Mouse (Mus musculus): ENCODE measurements around the gene Tent5c. TPM values are rescaled to one million over a fixed set of nuclear protein-coding genes. Genes with fewer than 3 reads are reported as not detected.
A peak's percentile ranks its signal among the peaks of the same experiment; 100 is the strongest.

The Tent5c gene
- polyA plus RNA-seq, 1 experiment from 2014 or later = 132 TPM

GRCm38 (mm10) chr3:100495456-100495855, 6.3 kb upstream of the Tent5c start:
- H3K4me1 ChIP-seq (ENCODE audit: control insufficient read depth, low read depth, low read length) = peaks cover 3% of the 10 kb centered on the region
- ATAC-seq (ENCODE audit: low read depth) = peak; percentile 60
- WGBS (ENCODE audit: insufficient replicate concordance) = 72% methylated on average over 16 of the region's 16 CpGs
- H3K36me3 ChIP-seq (ENCODE audit: control insufficient read depth, insufficient read depth) = no peaks in the 10 kb centered on the region
- H3K9me3 ChIP-seq (replicated peaks; ENCODE audit: control insufficient read depth, low read length) = no peaks in the 10 kb centered on the region
- no peak overlapping the region for H3K4me2 ChIP-seq (ENCODE audit: low read depth, low read length)
- no peaks in the 10 kb centered on the region for H3K27me3 ChIP-seq (ENCODE audit: control insufficient read depth, insufficient read depth, low read depth, low read length)
- no peak overlapping the region for H3K4me3 ChIP-seq (ENCODE audit: low read depth, low read length)
- no peak overlapping the region for H3K27ac ChIP-seq (ENCODE audit: low read length)
- H3K9ac ChIP-seq (ENCODE audit: low read depth, low read length) = no peak overlapping the region

GRCm38 (mm10) chr3:100494912-100495311, 5.8 kb upstream of the Tent5c start:
- Histone ChIP-seq H3K4me2 (ENCODE audit: low read depth, low read length) (no peak overlapping the region), H3K27me3 (ENCODE audit: control insufficient read depth, insufficient read depth, low read depth, low read length) (no peaks in the 10 kb centered on the region), H3K36me3 (ENCODE audit: control insufficient read depth, insufficient read depth) (no peaks in the 10 kb centered on the region), H3K9me3 (replicated peaks; ENCODE audit: control insufficient read depth, low read length) (no peaks in the 10 kb centered on the region), H3K4me3 (ENCODE audit: low read depth, low read length) (no peak overlapping the region), H3K4me1 (ENCODE audit: control insufficient read depth, low read depth, low read length) (peaks cover 8% of the 10 kb centered on the region), H3K9ac (ENCODE audit: low read depth, low read length) (no peak overlapping the region), H3K27ac (ENCODE audit: low read length) (no peak overlapping the region)
- no peak for ATAC-seq (ENCODE audit: low read depth)
- WGBS (ENCODE audit: insufficient replicate concordance) = 66% methylated on average over 5 of the region's 5 CpGs

GRCm38 (mm10) chr3:100490010-100490300, 831 bp upstream of the Tent5c start:
- H3K27me3 ChIP-seq (ENCODE audit: control insufficient read depth, insufficient read depth, low read depth, low read length) = peaks cover 4% of the 10 kb centered on the region
- peak overlapping the region; percentile 78 for H3K9ac ChIP-seq (ENCODE audit: low read depth, low read length)
- peak overlapping the region; percentile 94 for H3K4me3 ChIP-seq (ENCODE audit: low read depth, low read length)
- no peaks in the 10 kb centered on the region for H3K36me3 ChIP-seq (ENCODE audit: control insufficient read depth, insufficient read depth)
- no peak for ATAC-seq (ENCODE audit: low read depth)
- H3K27ac ChIP-seq (ENCODE audit: low read length) = no peak overlapping the region
- H3K4me1 ChIP-seq (ENCODE audit: control insufficient read depth, low read depth, low read length) = peaks cover 24% of the 10 kb centered on the region
- peak overlapping the region; percentile 84 for H3K4me2 ChIP-seq (ENCODE audit: low read depth, low read length)
- no peaks in the 10 kb centered on the region for H3K9me3 ChIP-seq (replicated peaks; ENCODE audit: control insufficient read depth, low read length)
- WGBS (ENCODE audit: insufficient replicate concordance) = 22% methylated on average over 4 of the region's 4 CpGs

- Histone ChIP-seq H3K27me3 (ENCODE audit: control insufficient read depth, insufficient read depth, low read depth, low read length) (peaks cover 4% of the 10 kb centered on the region), H3K36me3 (ENCODE audit: control insufficient read depth, insufficient read depth) (no peaks in the 10 kb centered on the region), H3K4me1 (ENCODE audit: control insufficient read depth, low read depth, low read length) (peaks cover 35% of the 10 kb centered on the region), H3K4me3 (ENCODE audit: low read depth, low read length) (peak overlapping the region; percentile 94), H3K9ac (ENCODE audit: low read depth, low read length) (peak overlapping the region; percentile 98), H3K9me3 (replicated peaks; ENCODE audit: control insufficient read depth, low read length) (no peaks in the 10 kb centered on the region), H3K4me2 (ENCODE audit: low read depth, low read length) (peak overlapping the region; percentile 86), H3K27ac (ENCODE audit: low read length) (peak overlapping the region; percentile 97)
- WGBS (ENCODE audit: insufficient replicate concordance) = under 1% methylated on average over 65 of the region's 66 CpGs
- ATAC-seq (ENCODE audit: low read depth) = peak; percentile 12
These were observed 632 bp downstream of the Tent5c start for GRCm38 (mm10) chr3:100488251-100489132.

- H3K27me3 ChIP-seq (ENCODE audit: control insufficient read depth, insufficient read depth, low read depth, low read length) = peaks cover 4% of the 10 kb centered on the region
- ATAC-seq (ENCODE audit: low read depth) = no peak
- peak overlapping the region; percentile 94 for H3K4me3 ChIP-seq (ENCODE audit: low read depth, low read length)
- H3K4me2 ChIP-seq (ENCODE audit: low read depth, low read length) = peak overlapping the region; percentile 86
- H3K9me3 ChIP-seq (replicated peaks; ENCODE audit: control insufficient read depth, low read length) = no peaks in the 10 kb centered on the region
- peak overlapping the region; percentile 97 for H3K27ac ChIP-seq (ENCODE audit: low read length)
- peak overlapping the region; percentile 98 for H3K9ac ChIP-seq (ENCODE audit: low read depth, low read length)
- no peaks in the 10 kb centered on the region for H3K36me3 ChIP-seq (ENCODE audit: control insufficient read depth, insufficient read depth)
- WGBS (ENCODE audit: insufficient replicate concordance) = 60% methylated on average over 2 of the region's 2 CpGs
- peaks cover 38% of the 10 kb centered on the region for H3K4me1 ChIP-seq (ENCODE audit: control insufficient read depth, low read depth, low read length)
These were observed 2.1 kb downstream of the Tent5c start for GRCm38 (mm10) chr3:100487046-100487445.

- Histone ChIP-seq H3K9me3 (replicated peaks; ENCODE audit: control insufficient read depth, low read length) (no peaks in the 10 kb centered on the region), H3K36me3 (ENCODE audit: control insufficient read depth, insufficient read depth) (no peaks in the 10 kb centered on the region), H3K27ac (ENCODE audit: low read length) (peak overlapping the region; percentile 97), H3K4me3 (ENCODE audit: low read depth, low read length) (peak overlapping the region; percentile 94), H3K9ac (ENCODE audit: low read depth, low read length) (peak overlapping the region; percentile 98), H3K4me2 (ENCODE audit: low read depth, low read length) (peak overlapping the region; percentile 86), H3K4me1 (ENCODE audit: control insufficient read depth, low read depth, low read length) (peaks cover 50% of the 10 kb centered on the region), H3K27me3 (ENCODE audit: control insufficient read depth, insufficient read depth, low read depth, low read length) (peaks cover 4% of the 10 kb centered on the region)
- ATAC-seq (ENCODE audit: low read depth) = no peak
- WGBS (ENCODE audit: insufficient replicate concordance) = 54% methylated on average over 11 of the region's 11 CpGs
These were observed 3.6 kb downstream of the Tent5c start for GRCm38 (mm10) chr3:100485390-100486132.

GRCm38 (mm10) chr3:100482971-100483610, 6.0 kb downstream of the Tent5c start:
- H3K4me2 ChIP-seq (ENCODE audit: low read depth, low read length) = peak overlapping the region; percentile 86
- WGBS (ENCODE audit: insufficient replicate concordance) = 22% methylated on average over 5 of the region's 5 CpGs
- peak; percentile 88 for ATAC-seq (ENCODE audit: low read depth)
- no peaks in the 10 kb centered on the region for H3K9me3 ChIP-seq (replicated peaks; ENCODE audit: control insufficient read depth, low read length)
- peak overlapping the region; percentile 77 for H3K9ac ChIP-seq (ENCODE audit: low read depth, low read length)
- peaks cover 61% of the 10 kb centered on the region for H3K4me1 ChIP-seq (ENCODE audit: control insufficient read depth, low read depth, low read length)
- H3K4me3 ChIP-seq (ENCODE audit: low read depth, low read length) = peak overlapping the region; percentile 61
- peaks cover 4% of the 10 kb centered on the region for H3K27me3 ChIP-seq (ENCODE audit: control insufficient read depth, insufficient read depth, low read depth, low read length)
- H3K27ac ChIP-seq (ENCODE audit: low read length) = peak overlapping the region; percentile 100
- H3K36me3 ChIP-seq (ENCODE audit: control insufficient read depth, insufficient read depth) = peaks cover 6% of the 10 kb centered on the region; the same call in 1 of the 2 replicates

GRCm38 (mm10) chr3:100482324-100482911, 6.7 kb downstream of the Tent5c start:
- ATAC-seq (ENCODE audit: low read depth) = peak; percentile 85
- Histone ChIP-seq H3K27ac (ENCODE audit: low read length) (peak overlapping the region; percentile 100), H3K4me2 (ENCODE audit: low read depth, low read length) (peak overlapping the region; percentile 86), H3K27me3 (ENCODE audit: control insufficient read depth, insufficient read depth, low read depth, low read length) (peaks cover 1% of the 10 kb centered on the region), H3K9me3 (replicated peaks; ENCODE audit: control insufficient read depth, low read length) (no peaks in the 10 kb centered on the region), H3K4me3 (ENCODE audit: low read depth, low read length) (peak overlapping the region; percentile 61), H3K4me1 (ENCODE audit: control insufficient read depth, low read depth, low read length) (peaks cover 61% of the 10 kb centered on the region), H3K9ac (ENCODE audit: low read depth, low read length) (peak overlapping the region; percentile 77), H3K36me3 (ENCODE audit: control insufficient read depth, insufficient read depth) (peaks cover 6% of the 10 kb centered on the region; the same call in 1 of the 2 replicates)
- WGBS (ENCODE audit: insufficient replicate concordance) = 20% methylated on average over 7 of the region's 7 CpGs
